Mouse (Mus musculus) spleen, adult 18-20 months (tissue): Measurements from ENCODE around the gene Slc25a44.
"Not testable (repeated sequence)": the region's sequence is repeated elsewhere in the genome, so short reads cannot be mapped to it uniquely, and the experiment has no call there.

ENCODE experiments used
- DNase-seq, 2 experiments: peaks; one replicate each; pipeline ENCODE4 v3.0.0; 2022; ENCODE audit warnings: mixed read lengths in 2 of 2

Slc25a44 gene

GRCm38 (mm10) chr3:88410645-88411031 is 14.3 kb downstream of the Slc25a44 start:
- DNase-seq = no peak

GRCm38 (mm10) chr3:88409741-88410644 is 14.9 kb downstream of the Slc25a44 start, which contains the start of gene Pmf1:
Gene Pmf1 (minus strand): TSS chr3:88410331.
- peak; percentile 85 to 89 for DNase-seq

- DNase-seq = no peak
Observed at GRCm38 (mm10) chr3:88408953-88409352, 16.0 kb downstream of the Slc25a44 start.

- no peak for DNase-seq
Observed at GRCm38 (mm10) chr3:88407529-88407928, 17.4 kb downstream of the Slc25a44 start.

- peak in 1 of 2 experiments; percentile 45 for DNase-seq
Observed at GRCm38 (mm10) chr3:88407090-88407489, 17.8 kb downstream of the Slc25a44 start.

GRCm38 (mm10) chr3:88403522-88404230 is 21.3 kb downstream of the Slc25a44 start:
- no peak for DNase-seq

GRCm38 (mm10) chr3:88398666-88399065 is 26.3 kb downstream of the Slc25a44 start:
- DNase-seq = no peak

- peak; percentile 15 to 19 for DNase-seq
Observed at GRCm38 (mm10) chr3:88395742-88396141, 29.2 kb downstream of the Slc25a44 start.

GRCm38 (mm10) chr3:88395288-88395687 is 29.7 kb downstream of the Slc25a44 start:
- peak; percentile 37 to 49 for DNase-seq

- no peak for DNase-seq
Observed at GRCm38 (mm10) chr3:88393776-88394375, 31.1 kb downstream of the Slc25a44 start.

- no peak for DNase-seq
Observed at GRCm38 (mm10) chr3:88384364-88384763, 40.6 kb downstream of the Slc25a44 start, which contains the start of gene Bglap. Gene Bglap (minus strand): TSS chr3:88384464.

GRCm38 (mm10) chr3:88382383-88382782 is 42.6 kb downstream of the Slc25a44 start:
- not testable (repeated sequence) for DNase-seq

- DNase-seq = peak; percentile 23 to 32
Observed at GRCm38 (mm10) chr3:88381389-88382315, 43.3 kb downstream of the Slc25a44 start.

GRCm38 (mm10) chr3:88378599-88378998 is 46.3 kb downstream of the Slc25a44 start, which contains the start of gene Bglap2:
Gene Bglap2 (minus strand): TSS chr3:88378699.
- DNase-seq = not testable (repeated sequence)

- not testable (repeated sequence) for DNase-seq
Observed at GRCm38 (mm10) chr3:88376644-88377043, 48.3 kb downstream of the Slc25a44 start.

GRCm38 (mm10) chr3:88375750-88376626 is 49.0 kb downstream of the Slc25a44 start:
- not testable (repeated sequence) for DNase-seq

GRCm38 (mm10) chr3:88372643-88373042 is 52.3 kb downstream of the Slc25a44 start, which contains the start of gene Bglap3:
Gene Bglap3 (minus strand): TSS chr3:88372743.
- not testable (repeated sequence) for DNase-seq

- not testable (repeated sequence) for DNase-seq
Observed at GRCm38 (mm10) chr3:88368511-88368910, 56.4 kb downstream of the Slc25a44 start.

GRCm38 (mm10) chr3:88367517-88367916 is 57.4 kb downstream of the Slc25a44 start:
- not testable (repeated sequence) for DNase-seq

- peak; percentile 35 to 42 for DNase-seq
Observed at GRCm38 (mm10) chr3:88366830-88367428, 58.0 kb downstream of the Slc25a44 start.
